Mouse (Mus musculus) left cerebral cortex, postnatal 25 days (tissue): ENCODE measurements around the gene Cenpm. TPM values are rescaled to one million over a fixed set of nuclear protein-coding genes. Genes with fewer than 3 reads are reported as not detected.

Source experiments
- microRNA-seq, 2 experiments: library from miRNA; unstranded; fragments of <30 nt; microRNA quantifications; one replicate each; pipeline ENCODE4 v1.2.0; 2022
- total RNA-seq, 2 experiments: library from RNA; stranded (reverse); gene quantifications; 2 replicates each; pipeline ENCODE4 v1.2.3; 2021

The Cenpm gene
- total RNA-seq, 2 experiments from 2014 or later, result 3.5 to 3.9 TPM

Small RNA genes within 50 kb of the gene (microRNA-seq; reads per million reads assigned to microRNA genes)
- gene Mir33, result 34.3 to 35.2 reads per million in 2 experiments

Other genes with a start within 250 kb of the Cenpm start
- 100 to 1,000 TPM; 106 to 109 TPM for gene Desi1, start 210.9 kb downstream of the Cenpm start, total RNA-seq
- 100 to 1,000 TPM; 101 to 113 TPM for gene Snu13, start 197.2 kb downstream of the Cenpm start, total RNA-seq
- not detected for gene 4930407I10Rik, start 185.6 kb downstream of the Cenpm start, total RNA-seq
- gene Mei1, start 174.8 kb downstream of the Cenpm start, total RNA-seq, result 1 to 10 TPM; 2.5 to 2.8 TPM
- 10 to 100 TPM; 13.6 to 13.8 TPM for gene Ccdc134, start 116.8 kb downstream of the Cenpm start, total RNA-seq
- gene Srebf2, start 97.6 kb downstream of the Cenpm start, total RNA-seq, result 100 to 1,000 TPM; 179 to 183 TPM
- gene Shisa8, start 31.9 kb downstream of the Cenpm start, total RNA-seq, result 1 to 10 TPM; 2.3 to 4.2 TPM
- gene Tnfrsf13c, start 20.4 kb downstream of the Cenpm start, total RNA-seq, result under 1 TPM; 0.41 TPM
- 100 to 1,000 TPM in 1 of 2 experiments, 10 to 100 TPM in 1; 99.5 to 102 TPM for gene 1500009C09Rik, start 7.6 kb upstream of the Cenpm start, total RNA-seq
- gene Sept3, start 30.1 kb upstream of the Cenpm start, total RNA-seq, result 100 to 1,000 TPM; 436 to 478 TPM
- not detected for gene Wbp2nl, start 54.2 kb upstream of the Cenpm start, total RNA-seq
- 10 to 100 TPM; 30.4 to 38.0 TPM for gene Naga, start 94.2 kb upstream of the Cenpm start, total RNA-seq
- under 1 TPM; 0.46 to 0.53 TPM for gene Pheta2, start 94.2 kb upstream of the Cenpm start, total RNA-seq
- 100 to 1,000 TPM; 136 to 138 TPM for gene Smdt1, start 94.2 kb upstream of the Cenpm start, total RNA-seq
- 100 to 1,000 TPM; 191 to 196 TPM for gene Ndufa6, start 109.6 kb upstream of the Cenpm start, total RNA-seq
- gene Cyp2d22, start 135.5 kb upstream of the Cenpm start, total RNA-seq, result 10 to 100 TPM; 34.4 TPM
- under 1 TPM in 1 of 2 experiments, not detected in 1; 0.53 TPM for gene Cyp2d11, start 149.3 kb upstream of the Cenpm start, total RNA-seq
- not detected for gene Cyp2d10, start 162.4 kb upstream of the Cenpm start, total RNA-seq
- not detected for gene Cyp2d9, start 188.7 kb upstream of the Cenpm start, total RNA-seq